Mouse (Mus musculus) stomach, postnatal 0 days (tissue): ENCODE measurements around the gene Larp4. TPM values are rescaled to one million over a fixed set of nuclear protein-coding genes. Genes with fewer than 3 reads are reported as not detected.

ENCODE experiments used
- ATAC-seq: fragments of 200-750 bp; cut with Nextera tagmentation; 2 replicates; pipeline ENCODE4 v1.8.0; 2017; ENCODE audit not compliant: low FRiP score, low TSS enrichment
- DNase-seq: peaks from one replicate; pipeline ENCODE4 v3.0.0-alpha.2; 2016; ENCODE audit warnings: low spot score
- H3K27ac ChIP-seq: fragments of 300-500 bp; sonication (generic); replicated peaks from 2 replicates; pipeline ENCODE4 v1.5.1; 2014; ENCODE audit warnings: mild to moderate bottlenecking, control low read depth
- H3K27me3 ChIP-seq: fragments of 300-500 bp; sonication (generic); 2 replicates; pipeline ENCODE4 v1.6.1; 2014; ENCODE audit warnings: low read length; ENCODE audit not compliant: control insufficient read depth, insufficient read depth
- H3K36me3 ChIP-seq: fragments of 300-500 bp; sonication (generic); 2 replicates; pipeline ENCODE4 v1.6.1; 2014; ENCODE audit warnings: low read length, mixed read lengths; ENCODE audit not compliant: control insufficient read depth, insufficient read depth
- H3K4me1 ChIP-seq: fragments of 300-500 bp; sonication (generic); replicated peaks from 2 replicates; pipeline ENCODE4 v1.6.1; 2014; ENCODE audit warnings: antibody characterized with exemption; ENCODE audit not compliant: control insufficient read depth, insufficient read depth
- H3K4me2 ChIP-seq: fragments of 300-500 bp; sonication (generic); replicated peaks from 2 replicates; pipeline ENCODE4 v1.6.1; 2014; ENCODE audit warnings: low read depth, mild to moderate bottlenecking, control low read depth, moderate library complexity
- H3K4me3 ChIP-seq: fragments of 300-500 bp; sonication (generic); 2 replicates; pipeline ENCODE4 v1.5.1; 2014; ENCODE audit warnings: low read depth, low read length, control low read depth
- H3K9ac ChIP-seq: fragments of 300-500 bp; sonication (generic); 2 replicates; pipeline ENCODE4 v1.6.1; 2014; ENCODE audit warnings: mild to moderate bottlenecking, low read length, control low read depth, mixed read lengths
- H3K9me3 ChIP-seq: fragments of 300-500 bp; sonication (generic); 2 replicates; pipeline ENCODE4 v1.6.1; 2016; ENCODE audit warnings: low read length; ENCODE audit not compliant: control insufficient read depth
- CTCF ChIP-seq: IDR thresholded peaks from 2 replicates; pipeline ENCODE4 v1.5.1; 2016; ENCODE audit warnings: antibody characterized with exemption, low read depth, mild to moderate bottlenecking, moderate library complexity
- EP300 ChIP-seq: optimal IDR thresholded peaks from 2 replicates; pipeline ENCODE3; 2016; ENCODE audit warnings: antibody characterized with exemption
- WGBS: fragments of 180-500 bp; shearing (Covaris S2); extraction: QIAGEN DNeasy Blood & Tissue Kit; methylation state at CpG from one replicate; pipeline ENCODE4 v1.1.7; 2014; 5-methylcytosine and 5-hydroxymethylcytosine counted together
- polyA plus RNA-seq: library from polyadenylated mRNA; unstranded; fragments of >200 nt; fragmentation: Nextera tagmentation; extraction: Ambion mirVana; gene quantifications from 2 replicates; pipeline ENCODE4 v1.2.1, GENCODE M21; 2015

Gene Larp4
- polyA plus RNA-seq, 1 experiment from 2014 or later, result 21.3 TPM

DNA sequence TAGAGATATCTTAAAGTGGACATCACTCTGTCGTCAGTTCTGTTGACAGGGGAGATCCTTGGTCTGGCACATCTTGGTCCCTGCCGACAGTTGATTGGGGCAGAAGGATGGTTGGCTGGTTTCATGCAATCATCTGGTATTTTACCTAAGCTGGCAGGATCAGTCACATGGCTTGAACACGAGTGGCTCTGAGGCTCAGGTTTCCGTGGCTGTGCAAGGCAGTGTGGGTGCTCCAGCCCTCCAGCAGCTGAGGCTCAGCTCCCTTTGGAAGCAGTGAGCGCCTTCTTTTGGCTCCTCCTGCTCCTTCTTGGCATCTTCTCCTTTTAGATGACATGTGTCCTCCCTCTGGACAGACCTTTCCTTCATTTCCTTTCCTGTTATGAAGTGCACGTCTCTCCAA lies 75.7 kb downstream of the Larp4 start:
- H3K36me3 ChIP-seq, result no peaks in the 10 kb centered on the region; the same call in 1 of the 2 replicates
- no peak overlapping the region for H3K27ac ChIP-seq
- no peak overlapping the region for H3K9ac ChIP-seq
- no peak overlapping the region for H3K4me3 ChIP-seq
- peaks cover 8% of the 10 kb centered on the region for H3K4me1 ChIP-seq
- no peaks in the 10 kb centered on the region for H3K9me3 ChIP-seq
- no peak for TF ChIP-seq EP300
- no peak for TF ChIP-seq CTCF
- H3K27me3 ChIP-seq, result no peaks in the 10 kb centered on the region
- DNase-seq, result no peak
- ATAC-seq, result no peak
- H3K4me2 ChIP-seq, result no peak overlapping the region
- 49% methylated on average over 6 of the region's 6 CpGs for WGBS

DNA sequence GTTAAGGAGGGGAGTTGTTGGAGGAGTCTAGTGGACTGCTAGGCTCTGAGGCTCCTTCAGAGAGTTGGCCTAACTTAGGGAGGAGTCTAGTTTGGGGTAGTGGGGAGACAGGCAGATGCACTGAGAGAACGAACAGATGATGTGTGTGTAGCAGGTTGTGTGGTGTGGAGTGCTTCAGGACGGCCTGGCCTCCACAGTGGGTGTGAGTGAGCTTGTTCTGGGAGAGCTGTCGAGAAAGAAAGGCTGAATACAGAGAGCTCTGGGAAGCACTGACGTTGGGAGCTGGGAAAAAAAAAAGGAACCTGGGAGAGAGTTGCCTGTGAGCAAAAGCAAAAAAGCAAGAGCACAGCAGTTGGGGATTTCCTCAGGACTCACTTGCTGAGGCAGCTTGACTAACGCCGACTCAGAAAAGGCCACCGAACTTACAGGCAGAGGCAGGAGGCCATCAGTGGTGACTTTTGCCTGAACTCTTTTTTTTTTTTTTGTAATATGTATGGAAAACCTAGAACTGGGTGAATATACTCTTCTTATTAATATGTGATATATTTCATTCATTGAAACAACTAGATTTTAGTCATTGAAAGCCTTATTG lies 79.7 kb downstream of the Larp4 start:
- H3K4me2 ChIP-seq, result no peak overlapping the region
- no peak for DNase-seq
- no peaks in the 10 kb centered on the region for H3K27me3 ChIP-seq
- no peaks in the 10 kb centered on the region; the same call in 1 of the 2 replicates for H3K36me3 ChIP-seq
- no peak overlapping the region for H3K27ac ChIP-seq
- H3K9me3 ChIP-seq, result no peaks in the 10 kb centered on the region
- TF ChIP-seq EP300, result no peak
- TF ChIP-seq CTCF, result no peak
- H3K4me1 ChIP-seq, result 0 out of 2 replicates have a peak, but pooled peaks cover 2% of the 10 kb centered on the region
- no peak for ATAC-seq
- 73% methylated on average over 7 of the region's 7 CpGs for WGBS
- no peak overlapping the region for H3K4me3 ChIP-seq
- no peak overlapping the region for H3K9ac ChIP-seq

DNA sequence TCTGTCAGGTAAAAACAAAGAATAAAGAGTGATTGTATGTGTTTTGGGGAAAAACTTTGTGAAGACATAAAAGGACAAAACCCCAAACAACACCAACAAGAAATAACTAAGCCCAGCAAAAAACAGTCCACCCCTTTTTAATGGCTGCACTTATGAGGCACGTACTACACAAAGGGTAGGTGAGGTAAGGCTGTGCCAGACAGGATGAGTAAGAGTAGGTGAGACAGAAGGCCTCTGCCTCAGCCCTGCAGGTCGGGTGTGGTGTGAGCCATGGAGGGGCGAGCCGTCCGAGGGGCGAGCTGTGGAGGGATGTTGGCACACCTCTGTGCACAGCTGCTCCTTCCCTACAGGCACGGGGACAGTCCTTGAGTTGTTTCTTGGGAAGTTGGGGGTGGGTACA lies 81.1 kb downstream of the Larp4 start:
- Histone ChIP-seq H3K36me3 (no peaks in the 10 kb centered on the region; the same call in 1 of the 2 replicates), H3K27ac (no peak overlapping the region), H3K4me1 (0 out of 2 replicates have a peak, but pooled peaks cover under 1% of the 10 kb centered on the region), H3K4me3 (no peak overlapping the region), H3K27me3 (no peaks in the 10 kb centered on the region), H3K9me3 (no peaks in the 10 kb centered on the region), H3K4me2 (no peak overlapping the region), H3K9ac (no peak overlapping the region)
- 66% methylated on average over 7 of the region's 7 CpGs for WGBS
- ATAC-seq (peak; percentile 70), DNase-seq (no peak)
- TF ChIP-seq CTCF (no peak), EP300 (no peak)

DNA sequence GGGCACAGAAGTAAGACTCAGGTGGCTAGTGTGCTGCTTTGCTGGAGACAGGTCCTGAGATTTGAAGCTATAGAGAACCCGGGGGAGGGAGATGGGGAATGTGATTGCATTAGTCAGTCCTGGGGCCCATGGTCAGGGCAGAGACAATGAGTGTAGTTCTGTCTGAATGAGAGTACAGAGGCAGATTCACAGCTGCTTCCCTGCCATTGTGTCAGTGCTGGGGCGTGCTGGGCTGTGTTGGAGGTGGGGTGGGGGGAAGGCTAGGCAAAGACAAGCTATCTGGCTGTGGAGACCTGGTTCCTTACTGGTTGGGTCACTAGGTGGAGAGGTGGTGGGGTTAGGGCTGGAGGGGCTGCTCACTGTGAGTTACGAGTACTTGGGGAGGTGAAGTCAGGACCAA lies 82.9 kb downstream of the Larp4 start:
- no peak overlapping the region for H3K4me3 ChIP-seq
- H3K4me2 ChIP-seq, result no peak overlapping the region
- no peaks in the 10 kb centered on the region for H3K9me3 ChIP-seq
- DNase-seq, result no peak
- no peak for ATAC-seq
- 60% methylated on average over 3 of the region's 3 CpGs for WGBS
- H3K36me3 ChIP-seq, result no peaks in the 10 kb centered on the region; the same call in 1 of the 2 replicates
- TF ChIP-seq CTCF (no peak), EP300 (no peak)
- H3K9ac ChIP-seq, result no peak overlapping the region
- no peak overlapping the region for H3K27ac ChIP-seq
- no peaks in the 10 kb centered on the region for H3K4me1 ChIP-seq
- no peaks in the 10 kb centered on the region for H3K27me3 ChIP-seq

DNA sequence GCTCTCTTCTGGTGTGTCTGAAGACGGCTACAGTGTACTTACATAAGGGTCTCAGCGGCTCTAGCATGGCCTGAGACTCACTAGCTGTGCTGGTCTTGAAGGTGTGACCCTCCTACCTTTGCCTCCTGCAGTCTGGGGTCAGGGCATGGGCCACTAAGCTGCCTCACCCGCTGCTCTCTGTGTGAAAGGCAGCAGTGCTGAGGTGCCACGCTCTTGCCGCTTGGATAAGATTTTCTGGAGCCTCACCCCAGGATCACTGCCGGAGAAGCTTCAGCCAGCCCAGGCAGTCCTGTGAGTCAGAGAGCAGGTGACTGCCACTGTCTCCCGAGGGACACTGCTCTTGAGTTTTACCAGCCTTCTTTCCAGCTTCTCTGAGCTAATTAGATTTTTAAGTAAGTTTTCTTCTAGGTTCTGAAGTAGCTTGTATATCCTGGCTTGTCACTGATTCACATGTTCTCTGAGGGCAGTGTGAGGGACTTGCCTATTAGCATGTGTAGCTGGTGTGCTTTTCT lies 86.6 kb downstream of the Larp4 start:
- DNase-seq, result peak; percentile 33

DNA sequence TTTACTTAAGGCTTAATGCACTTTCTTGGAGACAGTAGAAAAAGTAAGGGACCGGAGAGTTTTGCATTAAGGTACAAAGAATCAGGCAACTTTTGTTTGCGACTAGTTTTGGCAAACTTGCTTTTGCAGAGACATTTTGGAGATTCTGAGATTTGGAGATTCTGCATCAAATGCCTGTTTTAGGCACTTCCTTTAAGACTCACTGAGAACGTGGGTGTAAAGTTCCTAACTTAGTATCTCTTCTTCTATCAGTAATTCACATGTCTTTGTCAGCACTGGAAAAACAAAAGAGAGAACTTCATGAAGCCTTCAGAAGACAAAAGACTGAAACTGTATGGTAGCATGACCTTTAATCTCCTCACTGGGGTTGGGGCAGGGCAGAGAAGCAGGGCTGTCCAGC lies 87.8 kb downstream of the Larp4 start:
- 77% methylated on average over 3 of the region's 3 CpGs for WGBS
- H3K27me3 ChIP-seq, result no peaks in the 10 kb centered on the region
- no peaks in the 10 kb centered on the region for H3K36me3 ChIP-seq
- DNase-seq, result no peak
- H3K9me3 ChIP-seq, result no peaks in the 10 kb centered on the region
- no peak overlapping the region for H3K4me2 ChIP-seq
- no peak for ATAC-seq
- TF ChIP-seq EP300, result no peak
- no peak for TF ChIP-seq CTCF
- H3K4me3 ChIP-seq, result no peak overlapping the region
- H3K4me1 ChIP-seq, result no peaks in the 10 kb centered on the region
- H3K27ac ChIP-seq, result no peak overlapping the region
- no peak overlapping the region for H3K9ac ChIP-seq

More for the DNA sequence above, 86.6 kb downstream of the Larp4 start:
- Histone ChIP-seq H3K9me3 (no peaks in the 10 kb centered on the region), H3K27me3 (no peaks in the 10 kb centered on the region), H3K4me2 (no peak overlapping the region), H3K4me1 (no peaks in the 10 kb centered on the region), H3K4me3 (no peak overlapping the region), H3K27ac (no peak overlapping the region), H3K9ac (no peak overlapping the region), H3K36me3 (no peaks in the 10 kb centered on the region)
- WGBS, result 65% methylated on average over 7 of the region's 7 CpGs
- no peak for TF ChIP-seq EP300
- peak; percentile 59 for ATAC-seq
